Mouse (Mus musculus) stomach, adult 2 months (tissue): ENCODE results near the gene Olfr381. TPM values are rescaled to one million over a fixed set of nuclear protein-coding genes. Genes with fewer than 3 reads are reported as not detected.

Experiments used
- polyA plus RNA-seq: library from polyadenylated mRNA; depleted of rRNA; stranded (reverse); fragments of >200 nt; gene quantifications from 2 replicates; pipeline ENCODE4 v1.2.3, GENCODE M21; 2012; rRNA removed

Gene Olfr381
- polyA plus RNA-seq: not detected in 2 replicates

DNA sequence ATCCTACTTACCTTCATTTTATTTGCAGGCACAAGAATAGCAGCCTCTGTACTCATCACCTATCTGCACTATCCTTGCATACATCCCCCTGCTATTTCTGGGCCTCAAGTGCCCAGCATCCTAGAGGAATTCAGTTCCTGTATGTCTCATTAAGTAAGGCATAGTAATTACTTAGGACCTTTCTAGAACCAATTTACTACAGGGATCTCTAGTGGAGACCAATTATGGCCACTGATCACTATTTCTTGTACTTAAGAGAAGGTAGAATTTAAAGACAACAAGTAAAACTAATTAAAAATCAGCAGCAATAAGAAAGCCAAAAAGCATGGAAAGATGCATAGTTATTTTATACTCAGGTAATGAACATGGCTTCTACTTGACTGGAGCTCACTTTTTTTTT, at the start of gene Olfr381:
Olfr381 (minus strand) TSS at position 101 of the 400 bp plus-strand sequence.

DNA sequence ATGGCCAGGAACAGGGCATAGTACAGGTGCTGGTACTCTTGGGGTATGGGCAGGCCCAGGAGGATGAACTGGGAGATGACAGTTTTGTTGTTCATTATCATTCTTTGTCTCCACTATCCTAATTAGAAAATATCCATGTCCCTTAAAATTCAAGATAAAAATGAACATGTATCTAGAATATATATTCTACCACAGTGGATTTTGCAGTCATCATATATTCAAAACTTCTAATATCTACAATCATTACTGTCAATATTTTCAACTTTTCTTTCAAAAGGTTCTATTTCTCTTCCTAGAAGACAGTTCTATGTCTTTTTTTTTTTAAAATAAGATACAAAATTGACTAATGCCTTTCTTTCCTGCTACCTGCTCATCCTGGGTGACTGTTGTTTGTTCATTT, 25.7 kb upstream of the Olfr381 start, which contains the start of gene Olfr382:
Olfr382 (minus strand) TSS at position 101 of the 400 bp plus-strand sequence.

DNA sequence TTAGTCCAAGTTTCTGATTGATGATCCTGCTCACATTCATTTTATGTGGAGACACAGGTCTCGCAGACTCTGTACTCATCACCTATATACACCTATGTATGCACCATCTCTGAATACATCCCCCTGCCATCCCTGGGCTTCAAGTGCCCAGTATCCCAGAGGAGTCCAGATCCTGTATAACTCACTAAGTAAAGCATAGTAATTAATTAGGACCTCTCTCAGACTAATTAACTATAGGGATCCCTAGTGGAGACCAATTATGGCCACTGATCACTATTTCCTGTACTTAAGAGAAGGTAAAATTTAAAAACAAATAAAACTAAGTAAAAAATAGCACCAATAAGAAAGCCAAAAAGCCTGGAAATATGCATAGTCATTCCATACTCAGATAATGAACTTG, 34.0 kb downstream of the Olfr381 start, which contains the start of gene Olfr380:
Olfr380 (minus strand) TSS at position 101 of the 400 bp plus-strand sequence.

Other genes with a start within 250 kb of the Olfr381 start
- 0.15 and 0.26 TPM in 2 replicates for gene Trpv3, start 224.2 kb downstream of the Olfr381 start, polyA plus RNA-seq
- gene Aspa, start 162.0 kb downstream of the Olfr381 start, polyA plus RNA-seq: 0.08 and 0.17 TPM in 2 replicates
- gene Gm49340, start 161.9 kb downstream of the Olfr381 start, polyA plus RNA-seq: not detected in 2 replicates
- not detected in 2 replicates for gene Spata22, start 161.9 kb downstream of the Olfr381 start, polyA plus RNA-seq
- gene Olfr20, start 140.8 kb downstream of the Olfr381 start, polyA plus RNA-seq: 0.09 TPM in 1 of 2 replicates, not detected in the other
- gene Olfr376, start 120.4 kb downstream of the Olfr381 start, polyA plus RNA-seq: not detected in 2 replicates
- gene Olfr1, start 92.0 kb downstream of the Olfr381 start, polyA plus RNA-seq: not detected in 2 replicates
- gene Olfr378, start 63.1 kb downstream of the Olfr381 start, polyA plus RNA-seq: not detected in 2 replicates
- not detected in 2 replicates for gene Olfr380, start 34.1 kb downstream of the Olfr381 start, polyA plus RNA-seq
- gene Olfr382, start 25.6 kb upstream of the Olfr381 start, polyA plus RNA-seq: not detected in 2 replicates
- not detected in 2 replicates for gene Olfr385, start 101.4 kb upstream of the Olfr381 start, polyA plus RNA-seq
- not detected in 2 replicates for gene Olfr384, start 107.0 kb upstream of the Olfr381 start, polyA plus RNA-seq
- not detected in 2 replicates for gene Zfp735, start 197.2 kb upstream of the Olfr381 start, polyA plus RNA-seq